Mouse (Mus musculus): ENCODE measurements around the gene Stpg1. TPM values are rescaled to one million over a fixed set of nuclear protein-coding genes. Genes with fewer than 3 reads are reported as not detected.

The Stpg1 gene
- polyA plus RNA-seq, 1 experiment, result 0.43 TPM

DNA sequence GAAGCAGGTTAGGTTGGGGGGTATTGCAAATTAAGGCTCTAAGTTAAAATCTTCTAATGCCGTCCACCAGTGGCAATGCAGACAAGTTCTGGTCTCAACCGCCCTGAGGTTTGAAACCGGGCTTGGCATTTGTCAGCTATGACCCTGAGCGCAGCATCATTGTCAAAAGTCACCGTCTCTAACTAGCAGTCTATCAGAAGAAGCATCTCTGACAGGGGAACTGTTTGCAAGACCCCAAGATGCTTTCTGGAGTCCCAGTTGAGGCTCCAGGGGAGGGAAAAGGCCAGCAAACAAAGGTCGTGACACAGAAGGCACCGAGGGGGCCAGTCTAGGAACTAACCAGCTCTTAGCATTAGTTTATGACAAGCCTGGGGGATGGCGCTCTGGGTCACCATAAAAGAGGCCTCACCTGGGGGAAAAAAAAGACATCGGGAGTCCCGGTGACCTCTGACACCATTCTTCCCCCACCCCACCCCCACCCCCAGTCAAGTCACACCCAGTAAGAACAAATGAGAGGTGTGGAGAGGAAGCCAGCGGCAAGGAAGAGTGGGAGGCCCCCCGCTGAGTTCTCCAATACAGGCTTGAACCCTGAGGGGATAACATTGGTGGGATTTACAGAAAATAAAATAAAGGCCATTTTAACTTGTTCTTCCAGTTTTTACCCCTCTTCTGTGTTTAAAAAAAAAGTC is 86.8 kb downstream of the Stpg1 start:
- no peaks in the 10 kb centered on the region for H3K4me1 ChIP-seq (ENCODE audit: control insufficient read depth, insufficient read depth, low read length)
- TF ChIP-seq POLR2A (IDR thresholded peaks at IDR 0.05; ENCODE audit: borderline replicate concordance, low read depth, low read length) (no peak), CTCF (IDR thresholded peaks at IDR 0.05; ENCODE audit: low read depth, low read length) (no peak)
- H3K4me3 ChIP-seq (ENCODE audit: insufficient read depth, low read length), result no peak overlapping the region
- H3K27ac ChIP-seq (ENCODE audit: insufficient read depth, low read depth, low read length), result no peak overlapping the region

DNA sequence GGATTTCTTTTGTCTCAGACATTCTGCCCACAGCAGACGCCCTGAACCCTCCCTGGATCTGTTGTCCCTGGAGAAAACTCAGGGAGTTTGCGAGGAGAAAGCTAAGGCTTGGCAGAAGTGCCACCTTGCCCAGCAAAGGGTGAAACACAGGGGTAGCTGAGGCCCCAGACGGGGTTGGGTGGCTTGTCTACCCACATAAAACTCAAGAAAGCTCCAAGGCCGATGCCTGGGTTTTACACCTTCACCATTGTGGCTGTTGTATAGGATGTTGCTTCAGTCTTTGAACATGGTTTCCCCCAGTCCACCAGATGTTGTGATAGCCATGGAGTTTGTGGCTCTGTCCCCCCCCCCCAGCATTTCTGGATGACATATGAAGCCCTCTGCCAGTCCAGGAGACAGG is 90.2 kb downstream of the Stpg1 start:
- Histone ChIP-seq H3K4me1 (ENCODE audit: control insufficient read depth, insufficient read depth, low read length) (no peaks in the 10 kb centered on the region), H3K4me3 (ENCODE audit: insufficient read depth, low read length) (no peak overlapping the region), H3K27ac (ENCODE audit: insufficient read depth, low read depth, low read length) (no peak overlapping the region)
- TF ChIP-seq POLR2A (IDR thresholded peaks at IDR 0.05; ENCODE audit: borderline replicate concordance, low read depth, low read length) (no peak), CTCF (IDR thresholded peaks at IDR 0.05; ENCODE audit: low read depth, low read length) (no peak)

Other genes with a start within 250 kb of the Stpg1 start
- gene Clic4, start 222.0 kb upstream of the Stpg1 start, polyA plus RNA-seq (2012; ENCODE audit: insufficient read depth, insufficient read length, missing spikeins), result 121 and 131 TPM in 2 replicates
- 129 and 141 TPM in 2 replicates for gene Srrm1, start 141.5 kb upstream of the Stpg1 start, polyA plus RNA-seq (2012; ENCODE audit: insufficient read depth, insufficient read length, missing spikeins)
- gene Ncmap, start 96.6 kb upstream of the Stpg1 start, polyA plus RNA-seq (2012; ENCODE audit: insufficient read depth, insufficient read length, missing spikeins), result not detected in 2 replicates
- gene Rcan3, start 60.9 kb upstream of the Stpg1 start, polyA plus RNA-seq (2012; ENCODE audit: insufficient read depth, insufficient read length, missing spikeins), result 16.7 and 24.3 TPM in 2 replicates
- gene Nipal3, start 248 bp downstream of the Stpg1 start, polyA plus RNA-seq (2012; ENCODE audit: insufficient read depth, insufficient read length, missing spikeins), result 12.2 and 15.9 TPM in 2 replicates
- gene Grhl3, start 78.8 kb downstream of the Stpg1 start, polyA plus RNA-seq (2012; ENCODE audit: insufficient read depth, insufficient read length, missing spikeins), result not detected in 2 replicates
- gene Ifnlr1, start 191.5 kb downstream of the Stpg1 start, polyA plus RNA-seq (2012; ENCODE audit: insufficient read depth, insufficient read length, missing spikeins), result not detected in 2 replicates
- gene Il22ra1, start 233.4 kb downstream of the Stpg1 start, polyA plus RNA-seq (2012; ENCODE audit: insufficient read depth, insufficient read length, missing spikeins), result not detected in 2 replicates